ENCODE assay signal across 17 mouse cellular contexts in the genomic region with DNA sequence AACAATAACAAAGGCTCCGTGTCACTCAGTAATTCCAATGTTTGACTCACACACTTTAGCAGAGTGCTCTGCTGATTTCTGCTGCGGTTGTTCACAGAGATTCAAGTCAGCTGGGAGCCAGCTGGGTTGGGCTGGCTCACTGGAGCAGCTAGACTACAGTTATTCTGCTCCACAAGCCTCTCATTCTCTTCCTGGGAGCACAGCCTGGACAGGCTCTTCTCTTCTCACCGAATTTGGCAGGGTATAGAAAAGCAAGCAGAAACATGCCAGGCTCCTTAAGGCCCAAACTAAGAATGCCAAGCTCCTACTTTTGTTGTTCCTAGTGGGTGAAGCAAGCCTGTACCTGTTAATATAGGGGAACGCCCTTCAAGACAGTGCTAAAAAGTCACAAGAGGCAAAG.
DNase-seq lines count a peak whose midpoint lies in the region; ATAC-seq lines count a peak whose summit lies in the region.
"Had no signal": no experiment of that assay in that cellular context is flagged by ENCODE, and none has a peak within 500 bp of the region (broad histone marks: within the 10 kb centered on the region; RNA-seq: fewer than 3 reads in every experiment).

No protein-coding gene starts in this region.

- ATAC-seq in cerebellum, adult (ENCODE audit: insufficient number of reproducible peaks, low FRiP score, low TSS enrichment) = 0 out of 2 replicates have a peak, but pooled peaks have one; percentile 14
- ATAC-seq: forebrain, embryonic 13.5 days had no signal

- DNase-seq in cerebellum, adult 11 months = no peak
- DNase-seq in right cerebral cortex, postnatal 10 days (ENCODE audit: low spot score in 2 of 2) = peak; percentile 27 to 44
- DNase-seq in right cerebral cortex, postnatal 4 days = no peak
- DNase-seq in fibroblast of lung, adult 2 months (ENCODE audit: low read depth) = peak; percentile 19
- DNase-seq in telencephalon, adult 2 months (ENCODE audit: low read depth, low spot score) = peak; percentile 17
- no peak for DNase-seq in layer of hippocampus, adult 8-10 months (ENCODE audit: low spot score in 2 of 2)
- no peak for DNase-seq in right cerebral cortex, postnatal 14 days
- DNase-seq: adrenal gland, postnatal 36 days; cerebellum, adult 9-10 months; gastrocnemius, adult 2 months; heart, postnatal 14 days; kidney, adult 8-10 months; kidney, postnatal 25 days; layer of hippocampus, adult 9-11 months; thymus, postnatal 36 days had no signal

Comparison
In these comparisons a context has a peak if more than half of its experiments do, and no peak if none do; other contexts are left out.
1. DNase-seq: peak in right cerebral cortex, postnatal 10 days (2 of 2), fibroblast of lung, adult 2 months (single experiment) and telencephalon, adult 2 months (single experiment); none in cerebellum, adult 11 months (single experiment), right cerebral cortex, postnatal 4 days (single experiment), layer of hippocampus, adult 8-10 months (0 of 2) and right cerebral cortex, postnatal 14 days (single experiment).